Mouse (Mus musculus): ENCODE measurements around the gene Gm14137.

GRCm38 (mm10) chr2:119174866-119175265, 557 bp downstream of the Gm14137 start:
- TF ChIP-seq CTCF (IDR thresholded peaks at IDR 0.05; ENCODE audit: control insufficient read depth, insufficient read depth, insufficient read length) (no peak), CEBPB (IDR thresholded peaks at IDR 0.05; ENCODE audit: low read depth) (no peak), MYOD1 (IDR thresholded peaks at IDR 0.05; ENCODE audit: control insufficient read depth, insufficient read length, low read depth) (no peak)
